Mouse (Mus musculus) bone marrow macrophage, adult 2 months (primary cell): ENCODE data around the gene Shank3. TPM values are rescaled to one million over a fixed set of nuclear protein-coding genes. Genes with fewer than 3 reads are reported as not detected.

Experiments used
- H3K27ac ChIP-seq: 2 replicates; pipeline ENCODE4 v1.5.1; 2012; ENCODE audit warnings: low read depth, low read length; ENCODE audit not compliant: insufficient read depth
- H3K4me1 ChIP-seq: 2 replicates; pipeline ENCODE4 v1.6.1; 2012; ENCODE audit warnings: low read length; ENCODE audit not compliant: control insufficient read depth, insufficient read depth
- H3K4me3 ChIP-seq: 2 replicates; pipeline ENCODE4 v1.5.1; 2012; ENCODE audit warnings: mild to moderate bottlenecking, low read length, moderate library complexity; ENCODE audit not compliant: insufficient read depth
- CTCF ChIP-seq: IDR thresholded peaks from 2 replicates; pipeline ENCODE4 v1.5.1; 2012; ENCODE audit warnings: low read depth, mild to moderate bottlenecking, low read length, moderate library complexity
- POLR2A ChIP-seq: IDR thresholded peaks from 2 replicates; pipeline ENCODE4 v1.6.1; 2012; ENCODE audit warnings: mild to moderate bottlenecking, low read depth, low read length, borderline replicate concordance
- polyA plus RNA-seq: library from polyadenylated mRNA; stranded (reverse); fragments of >200 nt; gene quantifications from 2 replicates; pipeline ENCODE4 v1.2.4, GENCODE M21; 2012; ENCODE audit not compliant: missing spikeins, insufficient read depth, insufficient read length

Shank3 gene
- polyA plus RNA-seq, 1 experiment = not detected

- TF ChIP-seq POLR2A (no peak), CTCF (no peak)
- no peak overlapping the region for H3K4me3 ChIP-seq
- H3K27ac ChIP-seq = no peak overlapping the region
- no peaks in the 10 kb centered on the region for H3K4me1 ChIP-seq
Observed at GRCm38 (mm10) chr15:89548837-89549236, 49.4 kb downstream of the Shank3 start.

DNA sequence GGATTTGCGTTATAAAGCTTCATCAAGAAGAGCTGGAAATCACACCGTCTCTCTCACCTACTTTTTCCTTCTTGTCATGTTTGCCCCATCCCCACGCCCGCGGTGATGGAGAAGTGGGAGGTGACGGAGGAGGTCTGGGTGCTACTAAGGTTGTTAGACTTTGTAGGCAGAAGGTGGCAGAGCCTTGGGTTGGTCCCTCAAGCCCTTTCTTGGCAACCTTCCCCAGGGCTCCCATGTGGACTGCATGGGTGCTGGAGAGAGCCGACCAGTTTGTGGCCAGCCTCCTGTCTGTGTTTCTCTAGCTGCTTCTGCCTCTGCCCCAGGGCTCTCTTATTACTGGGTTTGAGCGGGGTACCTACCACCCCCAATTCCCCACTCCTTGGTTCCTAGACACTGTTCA lies 51.1 kb downstream of the Shank3 start:
- Histone ChIP-seq H3K4me1 (peaks cover 5% of the 10 kb centered on the region), H3K4me3 (no peak overlapping the region), H3K27ac (no peak overlapping the region)
- TF ChIP-seq CTCF (no peak), POLR2A (no peak)

- no peak overlapping the region for H3K27ac ChIP-seq
- TF ChIP-seq CTCF (no peak), POLR2A (no peak)
- peaks cover 6% of the 10 kb centered on the region for H3K4me1 ChIP-seq
- H3K4me3 ChIP-seq = no peak overlapping the region
Observed at GRCm38 (mm10) chr15:89551733-89552132, 52.3 kb downstream of the Shank3 start.

- TF ChIP-seq CTCF = no peak
- TF ChIP-seq POLR2A = no peak
- Histone ChIP-seq H3K4me1 (peaks cover 6% of the 10 kb centered on the region), H3K27ac (no peak overlapping the region), H3K4me3 (no peak overlapping the region)
Observed at GRCm38 (mm10) chr15:89555591-89555990, 56.2 kb downstream of the Shank3 start.

DNA sequence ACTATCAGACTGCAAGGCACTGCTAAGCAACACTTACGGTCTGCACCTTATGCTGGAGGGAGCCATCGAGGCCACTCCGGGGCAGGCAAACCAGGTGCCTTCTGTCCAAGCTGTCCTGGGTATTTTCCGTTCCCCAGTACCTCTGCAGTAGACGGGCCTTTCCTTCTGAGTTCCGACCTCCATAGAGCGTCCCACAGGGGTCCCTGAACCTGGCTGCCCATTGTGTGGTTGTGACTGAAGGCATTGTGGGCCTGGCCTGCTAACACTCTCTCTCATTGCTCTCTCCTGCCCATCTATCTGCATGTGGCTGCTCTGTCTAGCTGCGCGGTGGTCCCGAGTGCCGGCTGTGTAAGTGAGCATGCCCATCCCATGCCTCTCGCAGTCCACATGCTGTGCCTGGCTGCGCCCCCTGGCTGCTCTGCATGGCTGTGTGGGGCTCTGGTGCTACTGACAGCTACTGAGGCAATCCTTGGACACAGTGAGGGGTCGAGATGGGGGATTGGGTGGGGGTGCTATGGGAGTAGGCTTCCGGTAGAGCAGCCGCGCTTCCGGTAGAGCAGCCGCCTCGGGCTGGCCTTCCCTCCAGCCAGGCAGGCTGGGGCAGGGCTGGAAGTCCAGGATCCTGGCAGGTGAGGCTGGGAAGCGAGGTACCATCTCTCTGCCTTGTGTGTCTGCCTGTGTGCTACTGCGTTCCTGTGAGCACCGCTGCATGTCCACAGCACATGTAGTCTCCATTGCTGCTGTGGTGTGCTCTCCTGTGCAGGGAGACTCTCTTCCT lies 57.2 kb downstream of the Shank3 start:
- H3K4me3 ChIP-seq = no peak overlapping the region
- TF ChIP-seq POLR2A (no peak), CTCF (no peak)
- H3K27ac ChIP-seq = no peak overlapping the region
- peaks cover 6% of the 10 kb centered on the region for H3K4me1 ChIP-seq

- peaks cover 6% of the 10 kb centered on the region for H3K4me1 ChIP-seq
- TF ChIP-seq POLR2A (no peak), CTCF (no peak)
- H3K27ac ChIP-seq = no peak overlapping the region
- H3K4me3 ChIP-seq = no peak overlapping the region
Observed at GRCm38 (mm10) chr15:89557179-89557995, 58.0 kb downstream of the Shank3 start.

DNA sequence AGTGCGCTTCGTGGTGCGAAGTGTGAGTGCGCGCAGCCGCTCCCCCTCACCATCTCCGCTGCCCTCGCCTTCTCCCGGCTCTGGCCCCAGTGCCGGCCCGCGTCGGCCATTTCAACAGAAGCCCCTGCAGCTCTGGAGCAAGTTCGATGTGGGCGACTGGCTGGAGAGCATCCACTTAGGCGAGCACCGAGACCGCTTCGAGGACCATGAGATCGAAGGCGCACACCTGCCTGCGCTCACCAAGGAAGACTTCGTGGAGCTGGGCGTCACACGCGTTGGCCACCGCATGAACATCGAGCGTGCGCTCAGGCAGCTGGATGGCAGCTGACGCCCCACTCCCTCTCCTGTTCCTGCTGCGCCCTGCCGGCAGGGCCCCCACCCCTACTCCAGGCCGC lies 58.6 kb downstream of the Shank3 start:
- H3K4me1 ChIP-seq = peaks cover 6% of the 10 kb centered on the region
- H3K27ac ChIP-seq = no peak overlapping the region
- TF ChIP-seq CTCF = no peak
- TF ChIP-seq POLR2A = no peak
- no peak overlapping the region for H3K4me3 ChIP-seq

GRCm38 (mm10) chr15:89559202-89559731 lies 59.8 kb downstream of the Shank3 start:
- Histone ChIP-seq H3K4me1 (peaks cover 6% of the 10 kb centered on the region), H3K27ac (no peak overlapping the region), H3K4me3 (no peak overlapping the region)
- TF ChIP-seq POLR2A (no peak), CTCF (no peak)

DNA sequence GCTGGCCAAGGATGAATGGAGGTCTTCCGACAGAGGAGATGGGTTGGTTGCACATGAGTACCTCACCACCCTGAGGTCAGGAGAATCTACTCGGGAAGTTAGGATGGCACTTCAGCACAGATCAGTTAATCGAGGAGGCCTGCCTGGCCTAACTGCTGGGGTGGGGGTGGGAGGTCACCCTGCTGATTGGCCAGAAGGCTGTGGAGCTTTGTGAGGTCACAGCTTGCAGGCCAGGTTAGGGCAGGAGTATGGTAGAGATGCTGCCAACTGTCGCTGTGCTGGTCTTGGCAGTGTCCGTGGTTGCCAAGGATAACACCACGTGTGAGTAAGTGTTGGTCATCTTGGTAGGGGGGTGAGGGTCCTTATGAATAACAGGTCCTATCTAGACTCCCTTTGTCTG lies 68.7 kb downstream of the Shank3 start, which contains the start of gene Acr:
Gene Acr (plus strand): TSS at position 213 of the 400 bp plus-strand sequence.
- no peaks in the 10 kb centered on the region for H3K4me1 ChIP-seq
- no peak within 1 kb of the TSS for H3K27ac ChIP-seq
- TF ChIP-seq POLR2A (no peak), CTCF (no peak)
- no peak within 1 kb of the TSS for H3K4me3 ChIP-seq

GRCm38 (mm10) chr15:89572147-89572546 lies 72.7 kb downstream of the Shank3 start:
- TF ChIP-seq POLR2A (no peak), CTCF (no peak)
- Histone ChIP-seq H3K4me3 (no peak overlapping the region), H3K4me1 (no peaks in the 10 kb centered on the region)

More at GRCm38 (mm10) chr15:89572147-89572546, 72.7 kb downstream of the Shank3 start:
- H3K27ac ChIP-seq = no peak overlapping the region
